Mouse (Mus musculus) heart, embryonic 16.5 days (tissue): ENCODE results near the gene Prps2. TPM values are rescaled to one million over a fixed set of nuclear protein-coding genes. Genes with fewer than 3 reads are reported as not detected.

Experiments
- ATAC-seq: fragments of 200-750 bp; cut with Nextera tagmentation; replicated peaks from 2 replicates; pipeline ENCODE4 v1.8.0; 2017; ENCODE audit warnings: moderate number of reproducible peaks; ENCODE audit not compliant: insufficient read depth, low FRiP score; ENCODE audit errors: extremely low read depth
- H3K27ac ChIP-seq: fragments of 300-500 bp; sonication (generic); 2 replicates; pipeline ENCODE4 v1.5.1; 2014; ENCODE audit warnings: mild to moderate bottlenecking, low read length, control low read depth, moderate library complexity
- H3K27me3 ChIP-seq: fragments of 300-500 bp; sonication (generic); 2 replicates; pipeline ENCODE4 v1.6.1; 2014; ENCODE audit warnings: low read length, mixed read lengths; ENCODE audit not compliant: control insufficient read depth, insufficient read depth
- H3K36me3 ChIP-seq: fragments of 300-500 bp; sonication (generic); 2 replicates; pipeline ENCODE4 v1.6.1; 2014; ENCODE audit not compliant: control insufficient read depth, insufficient read depth
- H3K4me1 ChIP-seq: fragments of 300-500 bp; sonication (generic); 2 replicates; pipeline ENCODE4 v1.6.1; 2014; ENCODE audit warnings: low read length, mixed read lengths; ENCODE audit not compliant: control insufficient read depth, insufficient read depth
- H3K4me2 ChIP-seq: fragments of 300-500 bp; sonication (generic); 2 replicates; pipeline ENCODE4 v1.6.1; 2014; ENCODE audit warnings: low read depth, mild to moderate bottlenecking, control low read depth, low read length
- H3K4me3 ChIP-seq: fragments of 300-500 bp; sonication (generic); 2 replicates; pipeline ENCODE4 v1.5.1; 2014; ENCODE audit warnings: mild to moderate bottlenecking, control low read depth, low read length
- H3K9ac ChIP-seq: fragments of 300-500 bp; sonication (generic); 2 replicates; pipeline ENCODE4 v1.6.1; 2014; ENCODE audit warnings: low read length, control low read depth
- H3K9me3 ChIP-seq: fragments of 300-500 bp; sonication (generic); replicated peaks from 2 replicates; pipeline ENCODE4 v1.6.1; 2016; ENCODE audit warnings: low read length; ENCODE audit not compliant: control insufficient read depth
- WGBS: fragments of 180-500 bp; shearing (Covaris S2); extraction: QIAGEN DNeasy Blood & Tissue Kit; methylation state at CpG from one replicate; pipeline ENCODE4 v1.1.7; 2014; 5-methylcytosine and 5-hydroxymethylcytosine counted together
- polyA plus RNA-seq: library from polyadenylated mRNA; unstranded; fragments of >200 nt; fragmentation: Nextera tagmentation; extraction: Ambion mirVana; gene quantifications from 2 replicates; pipeline ENCODE4 v1.2.1, GENCODE M21; 2015

Gene Prps2
- polyA plus RNA-seq, 1 experiment from 2014 or later, result 53.0 TPM

GRCm38 (mm10) chrX:167330993-167331392 is 51.6 kb downstream of the Prps2 start:
- 55% methylated on average over 4 of the region's 4 CpGs for WGBS
- no peak overlapping the region for H3K27ac ChIP-seq
- ATAC-seq, result no peak

GRCm38 (mm10) chrX:167330399-167330798 is 52.1 kb downstream of the Prps2 start, which contains the start of gene Tlr7:
TSS of gene Tlr7 (minus strand) at chrX:167330558.
- no peaks in the 10 kb centered on the region for H3K27me3 ChIP-seq
- WGBS, result 64% methylated on average over 6 of the region's 6 CpGs
- H3K36me3 ChIP-seq, result no peaks in the 10 kb centered on the region
- H3K4me1 ChIP-seq, result peaks cover 4% of the 10 kb centered on the region
- no peak within 1 kb of the TSS for H3K4me2 ChIP-seq
- H3K9me3 ChIP-seq, result no peaks in the 10 kb centered on the region
- H3K9ac ChIP-seq, result no peak within 1 kb of the TSS
- no peak within 1 kb of the TSS for H3K27ac ChIP-seq
- no peak for ATAC-seq
- H3K4me3 ChIP-seq, result no peak within 1 kb of the TSS

More at GRCm38 (mm10) chrX:167330993-167331392, 51.6 kb downstream of the Prps2 start:
- H3K4me2 ChIP-seq, result no peak overlapping the region
- H3K9me3 ChIP-seq, result no peaks in the 10 kb centered on the region
- H3K36me3 ChIP-seq, result no peaks in the 10 kb centered on the region
- no peaks in the 10 kb centered on the region for H3K27me3 ChIP-seq
- peaks cover 4% of the 10 kb centered on the region for H3K4me1 ChIP-seq
- no peak overlapping the region for H3K9ac ChIP-seq
- H3K4me3 ChIP-seq, result no peak overlapping the region

- ATAC-seq, result no peak
- H3K27me3 ChIP-seq, result no peaks in the 10 kb centered on the region
- WGBS, result 86% methylated on average over 1 of the region's 1 CpGs
These were observed 52.9 kb downstream of the Prps2 start for GRCm38 (mm10) chrX:167329620-167330019.

GRCm38 (mm10) chrX:167329098-167329497 is 53.5 kb downstream of the Prps2 start:
- no peak overlapping the region for H3K4me2 ChIP-seq
- no peak overlapping the region for H3K9ac ChIP-seq
- no peak overlapping the region for H3K27ac ChIP-seq
- no peak for ATAC-seq
- H3K4me1 ChIP-seq, result peaks cover 4% of the 10 kb centered on the region
- H3K4me3 ChIP-seq, result no peak overlapping the region
- no peaks in the 10 kb centered on the region for H3K36me3 ChIP-seq
- H3K9me3 ChIP-seq, result no peaks in the 10 kb centered on the region
- H3K27me3 ChIP-seq, result no peaks in the 10 kb centered on the region
- WGBS, result 27% methylated on average over 1 of the region's 1 CpGs

More at GRCm38 (mm10) chrX:167329620-167330019, 52.9 kb downstream of the Prps2 start:
- no peaks in the 10 kb centered on the region for H3K36me3 ChIP-seq
- peaks cover 4% of the 10 kb centered on the region for H3K4me1 ChIP-seq
- no peak overlapping the region for H3K9ac ChIP-seq
- H3K27ac ChIP-seq, result no peak overlapping the region
- H3K4me3 ChIP-seq, result no peak overlapping the region
- H3K4me2 ChIP-seq, result no peak overlapping the region
- no peaks in the 10 kb centered on the region for H3K9me3 ChIP-seq

GRCm38 (mm10) chrX:167328519-167328918 is 54.0 kb downstream of the Prps2 start:
- Histone ChIP-seq H3K4me3 (no peak overlapping the region), H3K36me3 (no peaks in the 10 kb centered on the region), H3K9ac (no peak overlapping the region), H3K27me3 (no peaks in the 10 kb centered on the region), H3K27ac (no peak overlapping the region), H3K4me1 (peaks cover 4% of the 10 kb centered on the region), H3K4me2 (no peak overlapping the region), H3K9me3 (no peaks in the 10 kb centered on the region)
- no peak for ATAC-seq
- 81% methylated on average over 3 of the region's 3 CpGs for WGBS

GRCm38 (mm10) chrX:167323742-167324141 is 58.8 kb downstream of the Prps2 start:
- Histone ChIP-seq H3K4me3 (no peak overlapping the region), H3K27me3 (no peaks in the 10 kb centered on the region), H3K4me1 (no peaks in the 10 kb centered on the region), H3K9me3 (no peaks in the 10 kb centered on the region), H3K9ac (no peak overlapping the region), H3K36me3 (no peaks in the 10 kb centered on the region), H3K27ac (no peak overlapping the region), H3K4me2 (no peak overlapping the region)
- 41% methylated on average over 1 of the region's 1 CpGs for WGBS
- ATAC-seq, result no peak

GRCm38 (mm10) chrX:167321233-167321806 is 61.2 kb downstream of the Prps2 start:
- Histone ChIP-seq H3K4me3 (no peak overlapping the region), H3K36me3 (no peaks in the 10 kb centered on the region), H3K4me2 (no peak overlapping the region), H3K9me3 (no peaks in the 10 kb centered on the region), H3K4me1 (no peaks in the 10 kb centered on the region), H3K27me3 (no peaks in the 10 kb centered on the region), H3K27ac (no peak overlapping the region), H3K9ac (no peak overlapping the region)
- ATAC-seq, result no peak
- WGBS, result 65% methylated on average over 4 of the region's 4 CpGs

- H3K36me3 ChIP-seq, result no peaks in the 10 kb centered on the region
- H3K27me3 ChIP-seq, result no peaks in the 10 kb centered on the region
- H3K9ac ChIP-seq, result no peak overlapping the region
- 42% methylated on average over 4 of the region's 4 CpGs for WGBS
- no peaks in the 10 kb centered on the region for H3K4me1 ChIP-seq
- ATAC-seq, result no peak
- H3K4me3 ChIP-seq, result no peak overlapping the region
- H3K4me2 ChIP-seq, result no peak overlapping the region
- H3K27ac ChIP-seq, result no peak overlapping the region
- H3K9me3 ChIP-seq, result no peaks in the 10 kb centered on the region
These were observed 63.6 kb downstream of the Prps2 start for GRCm38 (mm10) chrX:167318819-167319396.

- Histone ChIP-seq H3K4me1 (no peaks in the 10 kb centered on the region), H3K9ac (no peak overlapping the region), H3K9me3 (no peaks in the 10 kb centered on the region), H3K27me3 (no peaks in the 10 kb centered on the region), H3K4me3 (no peak overlapping the region), H3K27ac (no peak overlapping the region), H3K36me3 (no peaks in the 10 kb centered on the region), H3K4me2 (no peak overlapping the region)
- no peak for ATAC-seq
- WGBS, result 74% methylated on average over 5 of the region's 5 CpGs
These were observed 66.8 kb downstream of the Prps2 start for GRCm38 (mm10) chrX:167315766-167316165.
